Mouse (Mus musculus): Measurements from ENCODE around the gene Ceacam5. TPM values are rescaled to one million over a fixed set of nuclear protein-coding genes. Genes with fewer than 3 reads are reported as not detected.

Gene Ceacam5
- polyA plus RNA-seq (2011; ENCODE audit: insufficient read depth, insufficient read length, low replicate concordance, missing spikeins) = not detected in 2 replicates

DNA sequence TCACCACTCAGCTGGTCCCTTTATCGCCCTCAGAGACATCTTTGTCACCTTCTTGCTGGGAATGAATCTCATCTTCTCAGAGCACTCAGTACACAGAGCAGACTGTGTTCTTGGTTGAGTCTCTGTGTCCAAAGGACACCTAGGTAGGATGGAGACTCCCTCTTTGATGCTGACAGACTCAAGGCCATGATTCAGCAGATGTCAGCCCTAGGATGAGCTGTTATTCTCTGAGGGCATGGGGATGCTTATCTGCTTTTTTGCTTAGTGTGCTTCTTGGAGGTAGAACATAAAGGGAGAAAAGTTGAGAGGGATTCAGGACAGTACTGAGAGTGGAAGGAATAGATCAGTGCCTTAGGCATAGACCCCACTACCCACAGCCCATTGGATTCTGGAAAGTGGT lies at the start of gene Ceacam5:
TSS of gene Ceacam5 (plus strand) at position 301 of the 400 bp plus-strand sequence.
- no peak within 1 kb of the TSS for H3K27ac ChIP-seq (ENCODE audit: control insufficient read depth, insufficient read depth, low read depth, low read length, poor library complexity)
- H3K4me1 ChIP-seq (ENCODE audit: control insufficient read depth, insufficient read depth, low read length) = no peaks in the 10 kb centered on the region
- WGBS = 47% methylated on average over 1 of the region's 1 CpGs
- no peak within 1 kb of the TSS for H3K4me3 ChIP-seq (replicated peaks; ENCODE audit: control insufficient read depth, low read depth, low read length)
- TF ChIP-seq CTCF (IDR thresholded peaks at IDR 0.05; ENCODE audit: control insufficient read depth, insufficient read depth, low read length) = no peak
- no peak for TF ChIP-seq POLR2A (IDR thresholded peaks at IDR 0.05; ENCODE audit: borderline replicate concordance, control insufficient read depth, low read depth, low read length)

Other genes starting within 250 kb of the Ceacam5 start
- gene Ceacam14, start 99.4 kb downstream of the Ceacam5 start, polyA plus RNA-seq (2011; ENCODE audit: insufficient read depth, insufficient read length, low replicate concordance, missing spikeins) = not detected in 2 replicates
- not detected in 2 replicates for gene Gm5155, start 158.5 kb downstream of the Ceacam5 start, polyA plus RNA-seq (2011; ENCODE audit: insufficient read depth, insufficient read length, low replicate concordance, missing spikeins)

Data from bone marrow, adult 2 months (tissue).